Mouse (Mus musculus) telencephalon, adult 2 months (tissue): ENCODE results near the gene Sdr39u1.

Source experiments
- DNase-seq: peaks from one replicate; pipeline ENCODE4 v3.0.0-alpha.2; 2011; ENCODE audit warnings: low read depth, low spot score

The Sdr39u1 gene

DNA sequence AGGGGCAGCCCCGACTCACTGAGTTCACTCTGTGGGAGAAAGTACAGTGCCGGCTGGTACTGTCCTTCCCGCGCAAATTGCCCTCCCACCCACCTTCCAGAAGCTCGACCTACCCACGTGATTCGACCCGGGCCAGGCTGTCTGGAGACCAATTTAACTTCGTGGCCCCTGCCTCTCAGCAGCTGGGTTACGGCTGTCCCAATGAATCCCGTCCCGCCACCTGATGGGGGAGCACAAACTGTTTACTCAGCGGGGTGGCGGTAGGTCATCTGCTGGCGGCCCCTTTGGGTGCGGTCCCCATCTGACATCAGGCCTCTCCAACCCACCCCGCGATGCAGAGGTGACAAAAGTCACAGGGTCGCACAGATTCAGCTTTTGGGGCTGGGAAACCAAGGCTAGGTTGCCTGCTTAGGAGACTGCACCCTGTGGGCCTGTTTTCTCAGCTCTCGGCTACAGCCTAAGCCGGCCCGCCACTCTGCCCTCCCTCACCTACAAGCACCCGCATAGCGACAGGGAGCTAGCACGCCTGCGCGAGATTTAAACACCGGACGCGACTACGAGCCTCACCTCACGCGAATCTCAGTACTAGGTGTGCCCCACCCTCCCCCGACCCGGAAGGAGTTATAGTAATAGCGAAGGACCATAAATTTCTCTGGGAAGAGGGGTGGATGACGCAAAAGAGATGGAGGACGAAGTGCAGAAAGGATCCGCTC is at the start of gene Sdr39u1:
TSS of gene Sdr39u1 (minus strand) at position 593 of the 713 bp plus-strand sequence.
- peak; percentile 95 for DNase-seq

DNA sequence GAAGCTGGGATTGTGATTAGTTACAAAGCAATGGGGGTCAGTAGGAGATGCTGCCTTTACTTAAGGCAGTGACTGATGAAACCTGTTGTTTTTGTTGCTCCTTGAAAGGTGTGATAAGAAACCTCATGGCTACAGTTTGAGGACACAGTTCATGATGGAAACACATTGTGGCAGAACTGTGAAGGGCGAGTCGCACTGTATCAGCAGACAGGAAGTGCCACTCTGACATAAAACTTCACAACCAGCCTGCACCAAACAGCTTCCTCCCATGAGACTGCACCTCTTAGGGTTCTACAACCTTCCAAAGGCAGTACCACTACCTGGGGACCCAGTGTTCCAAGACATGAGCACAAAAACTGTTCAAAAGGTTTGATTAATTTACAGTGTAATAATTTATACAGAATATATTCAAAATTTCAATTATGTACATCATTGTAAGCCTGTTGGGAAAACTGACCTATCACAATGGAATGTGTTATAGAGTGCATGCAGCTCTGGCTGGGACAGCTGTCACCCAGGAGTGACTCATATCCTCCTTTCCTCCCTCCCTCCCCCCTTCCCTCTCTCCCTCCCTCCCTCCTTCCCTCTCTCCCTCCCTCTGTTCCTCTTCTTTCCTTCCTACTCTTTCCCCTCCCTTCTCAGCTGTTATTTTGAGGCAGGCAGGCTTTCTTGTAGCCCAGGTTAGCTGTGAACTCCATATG is 46.3 kb upstream of the Sdr39u1 start:
- DNase-seq: no peak

DNA sequence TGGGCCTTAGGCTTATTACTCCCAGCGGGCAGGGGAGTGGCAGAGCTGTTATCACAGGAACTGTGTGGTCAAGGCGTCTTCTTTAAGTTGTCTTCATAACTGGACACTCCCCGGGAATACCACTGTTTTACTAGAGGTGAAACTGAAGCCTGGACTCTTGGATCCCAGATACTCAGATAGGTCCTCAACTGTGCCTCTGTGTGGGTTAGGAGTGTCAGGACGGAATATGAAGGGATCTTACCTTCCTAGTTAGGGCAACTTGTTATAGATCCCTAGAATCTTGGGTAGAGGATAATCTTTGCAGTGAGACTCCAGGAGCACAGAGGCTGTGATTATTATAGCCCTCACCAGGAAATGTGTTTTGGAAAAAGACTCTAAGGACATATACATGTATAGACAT is 44.5 kb upstream of the Sdr39u1 start, which contains the start of gene Cma1:
TSS of gene Cma1 (minus strand) at position 101 of the 400 bp plus-strand sequence.
- no peak for DNase-seq

DNA sequence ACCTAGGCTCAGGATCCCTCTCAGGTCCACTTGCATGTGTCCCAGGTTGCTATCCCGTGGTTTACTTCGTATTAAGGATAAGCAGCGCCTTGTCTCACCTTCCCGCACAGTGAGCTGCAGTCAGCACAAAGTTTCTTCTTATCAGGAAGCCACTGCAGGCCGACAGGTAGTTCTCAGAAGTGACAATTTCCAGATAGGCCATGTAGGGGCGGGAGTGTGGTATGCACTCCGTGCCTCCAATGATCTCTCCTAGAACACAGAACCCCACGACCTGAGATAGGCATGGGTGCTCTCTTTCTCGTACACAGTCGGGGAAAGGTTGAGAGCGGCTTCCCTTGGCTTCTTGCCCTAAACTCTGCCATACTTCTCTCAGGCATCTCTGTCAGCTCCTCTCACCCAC is 43.5 kb upstream of the Sdr39u1 start:
- DNase-seq: no peak

DNA sequence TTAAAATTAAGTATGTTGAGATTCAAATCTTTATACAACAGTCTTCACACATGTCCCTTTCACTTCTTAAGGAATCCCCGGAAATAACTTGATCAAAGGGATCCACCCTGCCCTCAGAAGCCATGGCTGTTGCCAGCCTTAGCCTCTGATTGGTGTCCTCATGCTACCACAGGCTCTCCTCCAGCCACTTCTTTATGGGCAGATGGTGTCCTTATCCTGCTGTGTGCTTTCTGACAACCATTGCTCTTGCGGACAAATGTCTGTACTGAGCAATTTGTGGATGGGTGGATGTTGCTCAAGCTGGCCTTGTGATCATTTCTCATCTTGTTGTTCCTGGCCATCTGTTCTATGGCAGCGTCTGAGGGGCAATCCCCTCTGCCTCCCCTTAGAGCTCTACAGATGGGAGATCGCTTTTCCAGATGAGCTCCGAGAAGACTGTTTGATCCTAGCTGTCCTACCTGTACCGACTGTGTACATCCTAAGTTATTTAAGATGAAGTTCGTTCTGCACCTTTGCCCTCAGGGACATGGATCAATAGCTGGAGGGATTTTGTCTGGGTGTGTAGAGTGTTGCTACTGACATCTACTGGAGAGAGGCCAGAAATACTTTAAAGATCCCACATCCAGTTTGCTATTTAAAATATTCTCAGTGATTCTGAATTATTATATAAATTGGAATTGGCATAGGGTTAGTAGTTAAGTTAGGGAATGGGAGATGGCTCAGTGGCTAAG is 40.1 kb upstream of the Sdr39u1 start:
- no peak for DNase-seq

DNA sequence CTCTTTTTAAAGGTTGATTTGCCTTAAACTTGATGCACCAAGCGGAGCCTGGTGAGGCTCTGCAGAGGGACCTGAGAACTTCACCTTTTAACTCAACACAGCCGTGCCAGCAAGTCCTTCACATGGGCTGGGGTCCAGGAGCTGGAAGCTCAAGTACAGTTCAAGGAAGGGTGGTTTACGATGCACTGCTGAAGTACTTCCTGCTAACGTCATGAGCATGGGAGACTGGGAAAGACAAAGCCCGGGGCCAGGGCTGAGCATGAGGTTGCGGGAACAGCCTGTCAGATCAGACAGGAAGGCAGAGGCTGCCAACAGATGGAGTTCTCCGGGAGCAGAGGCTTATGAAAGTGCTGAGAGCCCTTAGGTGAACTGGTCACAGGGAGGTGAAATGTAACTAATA is 33.5 kb upstream of the Sdr39u1 start:
- DNase-seq: no peak

DNA sequence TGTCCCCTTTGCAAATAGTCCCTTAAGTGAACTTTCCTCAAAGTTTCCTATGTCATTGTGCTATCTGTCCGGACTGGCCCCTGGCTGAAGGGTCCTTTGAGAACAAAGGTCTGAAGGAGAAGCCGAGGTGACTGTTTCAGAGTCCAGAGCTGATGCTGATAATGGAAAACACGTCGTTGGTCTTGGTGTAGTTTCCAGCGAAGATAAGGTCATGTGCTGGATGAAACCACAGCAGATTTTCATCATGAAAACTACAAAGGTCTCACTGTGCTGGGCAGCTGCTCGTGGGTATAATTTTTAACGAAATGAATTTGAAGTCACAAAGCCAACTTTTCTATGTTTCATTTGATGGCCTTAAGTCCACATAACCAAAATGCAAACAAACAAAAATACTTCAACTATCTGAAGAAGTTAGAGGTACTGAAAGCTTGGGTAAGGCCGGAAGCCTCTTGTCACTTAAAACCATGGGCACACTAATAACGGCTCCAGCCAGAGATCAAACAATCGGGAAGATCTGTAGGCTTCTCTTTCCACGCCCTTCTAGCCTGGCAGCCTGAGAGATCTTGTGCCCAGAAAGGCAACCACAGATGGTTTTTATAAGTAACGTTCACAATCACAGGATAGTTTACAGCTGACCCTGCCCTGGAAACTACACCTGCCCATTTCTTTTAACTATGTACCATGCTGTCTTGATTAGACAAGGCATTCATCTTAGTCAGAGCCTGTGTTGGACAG is 29.3 kb upstream of the Sdr39u1 start:
- DNase-seq: no peak

DNA sequence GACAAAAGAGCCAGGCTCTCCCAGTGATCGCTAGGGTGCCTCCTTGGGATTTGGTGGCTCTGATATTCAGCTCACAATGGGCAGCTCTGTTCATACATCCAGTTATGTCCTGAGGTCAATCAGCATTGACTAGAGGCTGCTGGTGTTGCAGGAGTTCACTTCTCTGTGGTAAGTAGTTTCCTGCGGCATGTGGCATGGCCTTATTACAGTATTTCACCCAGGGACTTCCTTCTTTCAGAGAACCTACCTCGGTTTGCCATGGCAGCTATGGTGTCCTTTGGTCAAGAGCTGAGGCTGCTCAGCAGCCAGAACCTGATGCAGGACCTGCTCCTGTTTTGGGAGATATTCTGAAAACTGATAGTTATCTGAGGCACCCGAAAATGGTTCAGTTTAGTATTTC is 26.8 kb upstream of the Sdr39u1 start:
- DNase-seq: no peak

DNA sequence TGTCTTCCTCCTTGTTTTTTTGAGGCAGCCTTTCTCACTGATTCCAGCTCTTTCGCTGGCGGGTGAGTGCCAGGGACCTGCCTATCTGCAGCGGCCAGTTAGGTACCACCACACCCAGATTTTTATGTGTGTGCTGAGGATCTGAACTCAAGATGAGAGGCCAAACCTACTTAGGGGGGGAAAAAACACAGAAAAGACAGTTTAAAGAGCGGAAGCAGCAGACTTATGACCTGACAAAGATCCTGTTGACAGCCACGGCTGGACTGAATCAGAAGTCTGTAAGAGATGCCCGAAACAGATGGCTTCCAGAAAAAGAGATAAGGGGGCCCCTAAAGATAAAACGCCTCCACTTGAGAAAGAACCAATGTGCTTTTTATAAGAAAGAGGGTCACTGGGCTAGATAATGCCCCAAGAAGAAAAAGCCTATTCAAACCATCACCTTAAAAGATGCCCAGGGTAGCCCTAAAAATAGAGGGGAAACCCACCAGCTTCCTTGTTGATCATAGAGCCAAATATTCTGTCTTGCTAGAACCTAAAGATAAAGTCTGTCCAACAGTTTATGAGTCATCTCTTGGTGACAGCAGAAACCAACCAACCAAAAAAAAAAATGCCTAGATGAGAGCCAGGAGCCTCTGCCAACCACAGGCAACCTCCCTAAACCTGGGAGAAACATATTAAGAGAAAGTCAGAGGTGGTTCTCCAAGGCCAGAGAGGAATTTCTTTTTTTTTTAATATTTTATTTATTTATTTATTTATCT is 22.6 kb upstream of the Sdr39u1 start:
- DNase-seq: no peak

DNA sequence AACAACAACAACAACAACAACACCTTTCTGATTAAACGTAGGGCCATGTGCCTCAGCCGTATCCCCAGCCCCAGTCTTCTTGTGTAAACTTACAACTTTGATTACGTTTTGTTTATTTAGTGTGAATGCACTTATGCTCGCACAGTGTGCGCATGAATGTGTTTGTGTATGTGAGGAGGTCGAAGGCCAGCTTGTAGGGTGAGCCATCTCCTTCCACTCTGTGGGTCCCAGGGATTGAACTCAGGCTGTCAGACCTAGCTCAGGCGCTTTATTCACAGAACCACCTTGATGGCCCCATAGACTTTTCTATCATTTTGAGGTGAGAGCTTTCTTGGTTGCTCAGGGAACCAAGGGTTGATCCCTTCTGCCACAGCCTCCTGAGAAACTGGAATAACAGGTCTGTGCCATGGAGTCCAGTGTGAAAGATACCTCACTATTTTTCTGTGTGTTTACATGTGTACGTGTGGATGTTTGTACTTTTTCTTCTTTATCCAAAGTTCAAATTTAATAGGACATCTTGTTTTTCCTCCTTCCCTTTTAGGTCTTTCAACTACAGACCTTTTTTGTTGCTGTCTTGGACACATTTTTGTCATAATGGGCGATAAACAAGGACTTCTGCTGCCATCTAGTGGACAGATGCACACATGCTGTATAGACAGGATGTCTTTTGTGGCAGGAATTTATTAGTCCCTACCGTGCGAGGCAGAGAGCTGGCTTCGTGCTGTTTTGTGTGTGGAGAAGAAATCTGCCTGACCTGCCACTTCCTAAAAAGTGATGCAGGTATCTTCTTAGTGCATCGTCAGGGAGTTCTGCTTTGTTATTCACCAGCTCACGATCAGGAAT is 18.4 kb upstream of the Sdr39u1 start:
- peak; percentile 64 for DNase-seq

DNA sequence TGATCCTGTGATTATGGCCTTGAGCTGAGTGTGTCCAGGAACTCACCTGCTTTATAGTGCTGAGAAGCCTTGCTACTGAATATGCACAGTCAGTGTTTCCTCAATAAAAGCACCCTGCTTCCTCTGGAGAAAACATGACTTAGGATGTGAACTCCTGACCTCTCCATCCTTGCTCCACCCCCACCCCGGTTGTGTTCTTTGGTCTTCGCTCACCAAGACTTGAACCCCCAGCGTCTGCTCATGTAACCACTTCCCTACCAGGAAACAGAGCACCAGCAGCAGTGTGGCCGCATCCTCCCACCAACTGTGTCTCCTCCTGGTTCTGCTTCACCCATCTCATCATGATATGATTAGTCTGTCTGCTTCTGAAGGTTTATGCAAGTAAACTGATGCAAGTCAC is 13.3 kb upstream of the Sdr39u1 start:
- DNase-seq: no peak

DNA sequence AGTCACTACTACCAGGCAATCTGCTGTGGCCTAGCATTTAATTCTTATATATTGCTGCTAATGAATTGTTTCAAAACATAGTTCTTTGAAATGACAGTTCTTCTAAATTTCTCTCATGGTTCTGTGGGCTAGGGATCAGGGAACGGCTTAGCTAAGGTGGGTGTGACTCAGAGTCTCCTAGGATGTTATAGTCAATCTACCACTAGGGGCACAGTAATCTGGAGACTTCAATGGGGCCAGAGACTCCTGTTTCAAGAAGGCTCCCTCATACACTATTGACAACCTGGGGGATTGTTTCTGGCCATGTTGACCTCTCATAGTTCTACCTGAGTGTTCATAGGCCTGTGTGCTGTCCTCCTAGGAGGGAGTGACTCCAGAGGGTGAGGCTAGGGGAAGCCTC is 5.4 kb upstream of the Sdr39u1 start:
- no peak for DNase-seq

DNA sequence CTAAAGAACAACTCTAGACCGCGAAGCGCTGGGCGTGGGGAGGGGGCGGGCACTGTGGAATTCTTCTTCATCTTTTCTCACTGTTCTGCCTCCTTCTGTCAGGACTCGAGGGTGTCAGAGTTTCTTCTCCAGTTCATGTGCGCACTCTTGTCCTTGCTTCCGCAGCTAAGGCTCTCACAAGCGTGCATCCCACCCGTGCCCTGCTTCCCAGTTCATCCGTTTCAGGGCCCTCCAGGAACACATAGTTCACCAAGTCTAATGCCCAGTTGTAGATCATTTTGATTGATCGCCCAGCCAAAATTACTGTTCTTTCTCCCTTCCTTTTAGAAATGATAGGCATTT is 292 bp upstream of the Sdr39u1 start:
- DNase-seq: no peak

DNA sequence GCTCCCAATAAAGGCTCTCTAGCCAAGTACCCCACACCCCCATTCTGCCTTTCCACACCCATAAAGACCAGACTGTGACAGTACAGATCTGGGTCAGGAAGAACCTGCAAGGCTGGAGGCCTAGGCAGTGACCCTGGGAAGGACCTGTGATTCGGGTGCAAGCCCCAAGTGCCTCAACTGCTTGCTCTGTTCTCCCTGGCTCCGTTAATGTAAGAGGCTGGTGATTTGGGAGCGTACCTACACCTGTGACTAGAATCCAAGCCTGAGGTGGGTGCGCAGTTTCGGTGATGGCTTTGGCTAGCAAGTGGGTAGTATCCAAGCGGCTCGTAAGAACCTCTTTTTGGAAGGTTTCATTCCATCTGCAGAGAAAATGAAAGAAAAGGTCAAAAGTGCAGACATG is 1.1 kb downstream of the Sdr39u1 start:
- no peak for DNase-seq

DNA sequence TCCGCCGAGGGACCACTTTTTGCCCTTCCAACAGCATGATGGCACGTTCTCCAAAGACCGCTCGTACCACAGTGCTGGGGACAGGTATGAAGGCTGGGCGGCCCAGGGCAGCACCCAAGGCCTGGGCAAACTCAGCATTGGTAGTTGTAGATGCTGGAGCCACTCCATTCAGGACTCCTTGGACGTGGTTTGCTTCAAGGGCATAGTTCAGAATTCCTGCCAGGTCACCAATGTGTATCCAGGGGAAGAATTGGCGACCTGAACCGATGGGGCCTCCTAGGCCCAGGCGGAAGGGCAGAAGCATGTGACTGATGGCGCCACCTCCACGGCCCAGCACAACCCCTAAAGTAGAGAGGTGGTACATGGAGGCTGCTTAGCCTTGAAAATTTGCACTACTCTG is 2.4 kb downstream of the Sdr39u1 start:
- DNase-seq: no peak

DNA sequence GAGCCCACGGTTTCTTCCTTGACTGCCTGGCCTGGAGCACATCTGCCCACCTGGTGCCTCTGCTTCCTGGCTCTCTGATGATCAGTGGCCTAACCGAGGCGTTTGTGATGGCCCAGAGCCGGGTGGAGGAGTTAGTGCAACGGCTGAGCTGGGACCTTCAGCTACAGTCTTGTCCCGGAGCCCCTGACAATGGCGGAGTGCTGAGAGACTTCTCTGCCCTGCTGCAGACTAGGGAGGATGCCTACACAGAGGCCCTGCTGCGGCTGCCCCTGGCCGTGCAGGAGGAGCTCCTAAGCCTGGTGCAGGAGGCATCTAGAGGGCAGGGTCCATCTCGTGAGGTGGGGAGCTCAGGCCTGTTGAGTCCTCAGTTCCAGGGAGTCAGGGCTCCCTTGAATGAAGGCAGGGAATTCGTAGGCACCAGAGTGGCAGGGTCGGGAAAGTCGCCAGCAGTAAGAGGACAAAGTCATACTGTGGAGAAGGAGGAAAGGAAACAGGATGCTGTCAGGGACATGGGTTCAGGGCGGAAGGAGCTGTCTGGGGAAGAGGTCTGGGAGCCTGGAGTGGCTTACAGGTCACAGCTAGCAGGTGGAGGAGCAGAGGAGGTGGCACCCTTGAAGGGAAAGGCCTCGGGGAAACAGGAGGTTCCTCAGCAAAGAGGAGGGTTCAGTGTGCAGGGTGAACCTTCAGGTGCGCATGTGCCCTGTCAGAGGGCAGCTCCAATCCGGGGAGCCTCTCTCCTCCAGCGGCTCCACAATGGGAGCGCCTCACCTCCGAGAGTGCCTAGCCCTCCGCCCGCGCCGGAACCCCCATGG is 13.3 kb downstream of the Sdr39u1 start:
- DNase-seq: no peak

DNA sequence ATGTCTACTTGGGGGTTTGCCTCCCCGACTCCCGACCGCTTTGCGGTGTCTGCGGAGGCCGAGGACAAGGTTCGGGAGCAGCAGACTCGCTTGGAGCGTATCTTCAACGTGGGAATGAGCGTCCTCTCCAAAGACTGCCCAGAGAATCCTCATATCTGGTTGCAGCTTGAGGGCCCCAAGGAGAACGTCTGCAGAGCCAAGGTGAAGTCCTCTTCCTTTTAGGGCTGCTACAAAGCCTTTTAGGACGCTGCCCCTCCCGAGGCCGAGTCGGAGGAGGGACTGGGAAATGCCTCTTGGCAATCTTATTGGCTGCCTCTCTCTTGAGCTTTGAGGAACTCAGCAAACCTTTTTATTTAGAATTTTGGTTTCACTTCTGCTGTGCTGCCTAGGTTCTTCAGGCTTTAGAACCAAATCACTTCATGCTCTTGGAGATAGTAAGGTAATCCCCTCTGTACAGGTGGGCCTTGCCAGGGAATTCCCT is 14.3 kb downstream of the Sdr39u1 start:
- DNase-seq: no peak

DNA sequence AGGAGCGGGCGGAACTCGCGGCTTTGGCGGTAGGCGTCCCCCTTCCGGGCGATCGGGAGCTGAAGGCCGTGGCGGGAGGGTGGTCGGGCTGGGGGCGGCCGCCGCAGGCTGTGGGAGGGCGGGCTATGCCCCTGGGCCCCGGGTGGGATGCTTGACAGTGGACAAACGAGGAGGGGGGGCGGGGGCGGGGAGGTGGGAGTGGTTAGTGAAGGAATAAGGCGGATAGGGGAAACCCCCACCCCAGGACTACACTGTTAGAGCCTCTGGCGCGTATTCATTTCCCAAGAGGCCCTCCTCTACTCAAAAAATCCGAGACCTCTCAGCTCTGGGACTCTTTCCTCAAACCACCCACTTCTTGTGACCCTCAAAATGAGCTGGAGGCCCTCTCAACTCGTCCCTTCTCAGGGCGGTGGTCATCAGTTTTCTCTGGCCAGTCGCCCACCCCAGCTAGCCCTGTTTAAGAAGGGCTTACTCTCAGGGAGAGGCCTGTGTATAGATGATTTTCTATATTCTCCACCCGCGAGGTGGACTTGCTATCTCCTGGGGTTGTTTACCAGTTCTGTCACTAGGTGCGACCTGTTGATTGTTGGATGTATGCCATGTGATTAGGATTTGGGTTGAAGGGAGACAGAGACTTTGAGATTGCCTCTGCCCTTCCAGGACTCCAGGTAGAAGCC is 14.8 kb downstream of the Sdr39u1 start:
- no peak for DNase-seq

DNA sequence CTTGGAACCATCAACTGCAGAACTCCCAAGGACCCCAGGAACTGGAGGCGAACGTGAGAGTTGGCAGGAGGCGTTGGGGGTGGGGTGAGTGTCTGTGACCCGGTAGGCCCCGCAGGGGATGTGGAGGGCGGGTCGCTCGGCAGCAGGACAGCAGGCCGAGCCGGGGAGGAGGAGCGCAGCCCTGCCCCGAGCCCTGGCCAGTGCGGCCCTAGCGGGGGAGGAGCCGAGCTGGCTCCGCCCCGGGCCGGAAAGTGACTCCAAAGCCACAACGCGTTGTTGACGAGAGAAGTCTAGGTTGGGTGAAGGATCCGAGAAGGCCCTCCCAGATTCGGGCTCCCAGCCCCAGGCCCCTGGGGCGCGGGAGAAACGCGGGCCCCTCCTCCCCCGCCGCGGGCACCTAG is 15.4 kb downstream of the Sdr39u1 start, which contains the start of gene Khnyn:
TSS of gene Khnyn (plus strand) at position 235 of the 401 bp plus-strand sequence.
- no peak for DNase-seq
